Mouse (Mus musculus): ENCODE data around the gene Abcd3. TPM values are rescaled to one million over a fixed set of nuclear protein-coding genes. Genes with fewer than 3 reads are reported as not detected.
"Not testable (repeated sequence)": the region's sequence is repeated elsewhere in the genome, so short reads cannot be mapped to it uniquely, and the experiment has no call there.

Abcd3 gene
- polyA plus RNA-seq, 1 experiment = 18.4 TPM

- not testable (repeated sequence) for DNase-seq (ENCODE audit: low read depth, low spot score)
- 90% methylated on average over 4 of the region's 4 CpGs for WGBS
These were observed 73.8 kb downstream of the Abcd3 start for GRCm38 (mm10) chr3:121741186-121741848.

DNA sequence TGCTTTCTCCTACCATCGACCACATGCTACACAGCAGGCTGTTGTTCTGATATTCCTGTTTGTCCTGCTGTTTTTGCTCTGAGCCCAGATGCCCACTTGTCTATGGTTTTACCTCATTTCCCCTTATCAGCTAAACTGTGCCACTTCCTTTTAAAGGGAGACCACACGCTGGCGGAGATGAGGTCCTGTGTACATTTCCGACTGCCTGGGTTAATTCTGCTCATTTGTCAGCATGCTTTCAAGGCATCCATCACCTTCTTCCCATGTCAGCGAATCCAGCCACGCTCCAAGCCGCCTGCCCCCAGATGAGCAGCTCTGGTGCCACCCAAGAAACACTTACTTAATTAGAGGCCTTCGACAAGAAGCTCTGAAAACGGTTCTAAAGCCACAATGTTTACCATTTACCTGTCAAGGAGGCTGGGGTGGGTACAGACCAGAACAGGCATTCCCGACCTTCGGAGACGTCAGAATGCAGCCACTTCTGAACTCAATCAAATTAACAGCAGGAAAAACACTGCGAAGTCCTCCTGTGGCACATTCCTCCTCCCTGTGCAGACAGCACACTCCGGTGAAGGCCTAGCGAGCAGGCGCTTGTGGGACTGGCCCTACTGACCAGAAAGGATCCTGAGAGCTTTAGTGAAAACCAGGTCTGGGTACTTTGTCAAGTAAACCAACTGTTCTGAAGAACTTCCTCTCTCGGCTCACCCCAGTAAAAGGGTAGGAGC is 75.5 kb downstream of the Abcd3 start:
- no peak for DNase-seq (ENCODE audit: low read depth, low spot score)
- 74% methylated on average over 17 of the region's 17 CpGs for WGBS

- no peak for DNase-seq (ENCODE audit: low read depth, low spot score)
- WGBS = 77% methylated on average over 9 of the region's 9 CpGs
These were observed 76.3 kb downstream of the Abcd3 start for GRCm38 (mm10) chr3:121738742-121739342.

DNA sequence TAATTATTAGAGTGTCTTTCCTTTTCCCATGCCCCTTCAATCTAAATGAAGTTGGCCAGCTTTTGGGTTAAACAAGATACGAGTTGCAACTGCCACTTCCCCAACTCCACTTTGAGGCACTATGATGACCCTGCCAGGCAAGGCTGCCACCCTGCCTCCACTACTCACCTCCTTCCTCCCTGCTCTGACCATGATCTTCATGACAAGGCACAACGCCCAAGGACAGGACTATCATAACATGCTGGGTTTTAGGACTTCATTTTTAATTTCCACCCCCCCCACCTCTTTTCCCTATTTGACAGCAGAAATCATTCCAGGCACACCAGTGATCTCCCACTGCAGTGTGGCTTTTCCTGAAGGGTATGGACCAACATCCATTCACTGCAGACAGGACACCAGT is 77.2 kb downstream of the Abcd3 start:
- no peak for DNase-seq (ENCODE audit: low read depth, low spot score)
- WGBS = 86% methylated on average over 2 of the region's 2 CpGs

GRCm38 (mm10) chr3:121737453-121737852 is 77.6 kb downstream of the Abcd3 start:
- WGBS = 88% methylated on average over 1 of the region's 1 CpGs
- DNase-seq (ENCODE audit: low read depth, low spot score) = no peak

GRCm38 (mm10) chr3:121736025-121736744 is 78.9 kb downstream of the Abcd3 start:
- DNase-seq (ENCODE audit: low read depth, low spot score) = no peak
- WGBS = 15% methylated on average over 18 of the region's 18 CpGs

DNA sequence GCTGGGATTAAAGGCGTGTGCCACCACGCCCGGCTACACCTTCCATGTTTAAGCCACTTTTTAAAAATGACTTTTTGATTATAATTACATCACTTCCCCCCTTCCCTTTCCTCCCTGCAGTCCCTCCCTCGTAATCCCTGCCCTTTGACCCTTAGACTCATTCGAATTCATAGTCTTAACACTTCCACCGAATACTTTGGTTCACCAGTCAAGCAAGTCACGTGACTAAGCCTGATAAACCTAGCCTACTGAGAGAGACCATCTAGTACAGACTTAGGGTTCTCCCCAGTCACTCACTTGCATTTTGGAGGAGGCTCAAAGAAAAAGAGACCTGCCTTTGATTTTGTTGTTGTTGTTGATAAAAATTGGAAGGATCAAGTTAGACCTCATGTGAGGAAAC is 79.6 kb downstream of the Abcd3 start:
- DNase-seq (ENCODE audit: low read depth, low spot score) = no peak
- WGBS = 57% methylated on average over 7 of the region's 7 CpGs

DNA sequence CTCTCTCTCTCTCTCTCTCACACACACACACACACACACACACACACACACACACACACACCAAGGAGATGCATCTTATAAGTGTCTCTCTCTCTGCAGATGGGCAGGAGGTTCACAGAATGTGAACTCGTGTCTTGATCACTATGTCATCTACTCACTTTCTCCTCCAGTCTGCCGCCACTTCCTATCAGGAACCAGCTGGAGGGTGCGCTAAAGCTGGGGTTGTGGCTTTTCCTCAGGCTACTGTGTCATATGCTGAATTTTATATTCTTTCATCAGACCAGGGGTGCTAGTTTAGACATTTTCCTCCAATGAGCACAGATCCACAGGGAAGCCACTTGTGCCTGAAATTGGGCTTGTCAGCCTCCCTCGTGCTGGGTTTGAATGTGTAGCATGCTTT is 85.4 kb downstream of the Abcd3 start:
- WGBS = 81% methylated on average over 4 of the region's 4 CpGs
- no peak for DNase-seq (ENCODE audit: low read depth, low spot score)

GRCm38 (mm10) chr3:121725651-121726050 is 89.5 kb downstream of the Abcd3 start:
- no peak for DNase-seq (ENCODE audit: low read depth, low spot score)
- 77% methylated on average over 10 of the region's 10 CpGs for WGBS

DNA sequence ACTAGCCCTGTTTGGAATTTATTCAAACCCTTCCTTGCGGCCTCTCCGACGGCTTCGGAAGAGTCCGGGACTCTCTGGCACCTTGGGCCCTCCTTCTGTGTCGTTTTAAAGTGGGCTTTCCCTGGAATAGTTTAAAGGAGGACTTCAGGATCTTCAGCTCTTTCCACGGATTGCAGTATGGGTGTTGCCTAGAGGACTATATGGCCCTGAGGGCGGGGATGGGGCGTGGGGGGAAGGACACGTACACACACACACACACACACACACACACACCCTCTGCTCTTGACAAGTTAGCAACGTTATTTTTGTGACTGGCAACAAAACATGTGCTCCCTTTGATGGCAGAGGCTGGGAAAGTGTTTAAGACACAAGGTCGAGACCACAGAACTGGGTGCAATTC is 90.5 kb downstream of the Abcd3 start:
- 25% methylated on average over 12 of the region's 12 CpGs for WGBS
- no peak for DNase-seq (ENCODE audit: low read depth, low spot score)

GRCm38 (mm10) chr3:121723968-121724524 is 91.1 kb downstream of the Abcd3 start:
- DNase-seq (ENCODE audit: low read depth, low spot score) = no peak

GRCm38 (mm10) chr3:121722971-121723844 is 91.9 kb downstream of the Abcd3 start, which contains the start of gene F3:
Gene F3 (plus strand): TSS chr3:121723537.
- WGBS = 1% methylated on average over 73 of the region's 73 CpGs
- DNase-seq (ENCODE audit: low read depth, low spot score) = no peak

More at GRCm38 (mm10) chr3:121723968-121724524, 91.1 kb downstream of the Abcd3 start:
- WGBS = 6% methylated on average over 20 of the region's 20 CpGs

DNA sequence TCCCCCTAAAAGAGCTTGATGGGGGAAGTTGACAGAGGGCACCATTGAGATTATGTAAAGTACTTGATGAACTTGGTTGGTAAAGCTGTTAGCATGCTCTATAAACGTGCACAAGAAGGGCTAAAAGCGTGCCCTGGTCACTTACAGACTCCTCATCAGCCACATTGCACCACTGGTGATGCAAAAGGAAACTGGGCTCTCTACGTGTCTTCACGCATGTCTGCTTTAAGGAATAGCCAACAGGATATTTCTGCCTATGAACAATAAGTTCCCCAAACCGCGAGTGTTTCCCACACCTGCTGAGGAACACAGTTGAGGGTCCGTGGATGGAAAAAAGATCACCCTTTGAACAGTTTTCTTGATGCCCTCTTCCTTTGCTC is 93.4 kb downstream of the Abcd3 start:
- DNase-seq (ENCODE audit: low read depth, low spot score) = no peak
- WGBS = 60% methylated on average over 7 of the region's 7 CpGs

DNA sequence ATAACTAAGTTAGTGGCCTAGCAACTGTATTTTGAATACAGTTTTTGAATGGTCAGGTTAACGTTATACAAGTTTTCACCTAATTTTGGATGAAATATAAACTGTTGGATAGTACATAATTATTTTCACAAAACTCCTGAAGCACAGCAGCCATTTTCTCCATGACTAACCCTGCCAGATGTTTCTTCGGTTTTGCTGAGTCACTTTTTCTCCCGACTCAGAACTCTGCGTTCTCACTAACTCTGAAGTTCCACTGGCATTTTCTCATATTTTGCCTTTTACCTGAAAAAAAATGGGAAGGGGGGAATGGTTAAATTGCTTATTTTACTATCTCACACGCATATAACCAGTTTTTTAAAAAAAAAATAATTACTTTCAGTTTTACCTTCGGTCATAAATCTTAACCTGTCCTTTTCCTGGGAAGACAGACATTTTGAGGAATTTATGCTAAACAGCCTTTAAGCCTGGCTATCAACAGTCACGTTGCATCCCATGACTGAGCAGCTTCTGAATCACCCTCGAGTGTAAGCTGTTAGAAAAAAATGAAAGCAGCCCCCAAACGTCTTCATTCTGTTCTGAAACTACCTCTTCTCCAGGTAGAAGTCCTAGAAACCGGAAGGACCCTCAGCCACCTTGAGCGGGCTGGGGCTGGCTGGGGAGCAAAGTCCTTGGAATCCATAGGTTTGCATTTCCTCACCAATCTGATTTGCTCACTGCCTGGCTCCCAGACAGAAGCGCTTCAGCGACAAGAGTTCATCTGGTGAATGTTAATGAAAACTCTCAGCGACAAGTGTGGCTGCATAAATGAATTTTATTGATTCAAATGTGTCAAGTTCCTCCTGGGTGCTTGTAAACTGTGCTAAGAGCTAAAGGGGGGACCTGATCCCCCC is 94.1 kb downstream of the Abcd3 start:
- no peak for DNase-seq (ENCODE audit: low read depth, low spot score)
- WGBS = 21% methylated on average over 14 of the region's 14 CpGs

- DNase-seq (ENCODE audit: low read depth, low spot score) = no peak
- WGBS = 91% methylated on average over 3 of the region's 3 CpGs
These were observed 95.4 kb downstream of the Abcd3 start for GRCm38 (mm10) chr3:121719701-121720100.

GRCm38 (mm10) chr3:121718679-121719078 is 96.4 kb downstream of the Abcd3 start:
- DNase-seq (ENCODE audit: low read depth, low spot score) = no peak
- WGBS = 69% methylated on average over 8 of the region's 8 CpGs

GRCm38 (mm10) chr3:121716480-121716879 is 98.6 kb downstream of the Abcd3 start:
- WGBS = 87% methylated on average over 5 of the region's 5 CpGs
- DNase-seq (ENCODE audit: low read depth, low spot score) = no peak
